ENCODE assay signal across 8 mouse cellular contexts in genomic region chr16:6349381-6349780, GRCm38 (mm10).
DNase-seq lines count a peak whose midpoint lies in the region; ATAC-seq lines count a peak whose summit lies in the region.

No protein-coding gene starts in this region.

- no peaks in the 10 kb centered on the region for H3K9me3 ChIP-seq in forebrain, embryonic 16.5 days (ENCODE audit: control insufficient read depth, low read length)
- H3K9me3 ChIP-seq in stomach, embryonic 15.5 days, result no peaks in the 10 kb centered on the region

- DNase-seq in embryo, embryonic 11 days, result peak; percentile 12
- no peak for DNase-seq in embryo, embryonic 10 days (ENCODE audit: low spot score)
- DNase-seq in brain, adult 2 months (ENCODE audit: low read depth, low spot score), result peak; percentile 69
- DNase-seq in left cerebral cortex, postnatal 4 days, result peak; percentile 75
- no peak for DNase-seq in urinary bladder, postnatal 14 days (ENCODE audit: low spot score)
- DNase-seq in adrenal gland, adult 8-10 months, result no peak

- WGBS in forebrain, embryonic 16.5 days, result 11% methylated on average over 16 of the region's 16 CpGs
- 32% methylated on average over 16 of the region's 16 CpGs for WGBS in stomach, embryonic 15.5 days

- no peaks in the 10 kb centered on the region for H3K36me3 ChIP-seq in forebrain, embryonic 16.5 days (ENCODE audit: control insufficient read depth, insufficient read depth)
- H3K36me3 ChIP-seq in stomach, embryonic 15.5 days, result no peaks in the 10 kb centered on the region

- peak overlapping the region; percentile 88 for H3K27ac ChIP-seq in forebrain, embryonic 16.5 days (ENCODE audit: low read length)
- H3K27ac ChIP-seq in stomach, embryonic 15.5 days, result no peak overlapping the region

- H3K4me1 ChIP-seq in forebrain, embryonic 16.5 days (replicated peaks; ENCODE audit: control insufficient read depth, insufficient read depth, low read length), result peaks cover 24% of the 10 kb centered on the region
- H3K4me1 ChIP-seq in stomach, embryonic 15.5 days, result peaks cover 4% of the 10 kb centered on the region

- H3K4me2 ChIP-seq in forebrain, embryonic 16.5 days (ENCODE audit: low read length), result peak overlapping the region; percentile 81
- peak overlapping the region; percentile 47; the same call in 1 of the 2 replicates for H3K4me2 ChIP-seq in stomach, embryonic 15.5 days

- intact Hi-C loops in left cerebral cortex, postnatal 4 days (cut with DNase I), result loop anchor here (10.0 kb wide), 1 partner anchor 315 kb away; no protein-coding TSS in a partner anchor

- H3K27me3 ChIP-seq in forebrain, embryonic 16.5 days (replicated peaks; ENCODE audit: control insufficient read depth, insufficient read depth, low read length), result no peaks in the 10 kb centered on the region
- H3K27me3 ChIP-seq in stomach, embryonic 15.5 days (replicated peaks), result peaks cover 27% of the 10 kb centered on the region

- peak; percentile 24; the same call in 1 of the 2 replicates for ATAC-seq in forebrain, embryonic 16.5 days
- no peak for ATAC-seq in stomach, embryonic 15.5 days (ENCODE audit: insufficient read depth, low FRiP score, low read depth)

- H3K9ac ChIP-seq in forebrain, embryonic 16.5 days (replicated peaks; ENCODE audit: low read depth, low read length), result peak overlapping the region; percentile 76
- H3K9ac ChIP-seq in stomach, embryonic 15.5 days, result no peak overlapping the region

- H3K4me3 ChIP-seq in forebrain, embryonic 16.5 days (replicated peaks; ENCODE audit: low read length), result peak overlapping the region; percentile 63
- H3K4me3 ChIP-seq in stomach, embryonic 15.5 days (replicated peaks), result no peak overlapping the region

Comparison
In these comparisons a context has a peak if more than half of its experiments do, and no peak if none do; other contexts are left out.
1. DNase-seq: peak in embryo, embryonic 11 days (single experiment), brain, adult 2 months (single experiment) and left cerebral cortex, postnatal 4 days (single experiment); none in embryo, embryonic 10 days (single experiment), urinary bladder, postnatal 14 days (single experiment) and adrenal gland, adult 8-10 months (single experiment).